In genomic region chr9:15473206-15473605, GRCm38 (mm10) we compare ENCODE assay signal across 20 mouse cellular contexts. TPM values are rescaled to one million over a fixed set of nuclear protein-coding genes. Genes with fewer than 3 reads are reported as not detected.
DNase-seq lines count a peak whose midpoint lies in the region; ATAC-seq and TF ChIP-seq lines count a peak whose summit lies in the region.
"Had no signal": no experiment of that assay in that cellular context is flagged by ENCODE, and none has a peak within 500 bp of the region (broad histone marks: within the 10 kb centered on the region; RNA-seq: fewer than 3 reads in every experiment).

No protein-coding gene starts in this region.

- 15% methylated on average over 1 of the region's 1 CpGs for WGBS in cerebellum, adult 2 months
- 56% methylated on average over 1 of the region's 1 CpGs for WGBS in kidney, adult 2 months
- 82% methylated on average over 1 of the region's 1 CpGs for WGBS in kidney, embryonic 16.5 days
- 69% methylated on average over 1 of the region's 1 CpGs for WGBS in liver, postnatal 0 days (ENCODE audit: insufficient replicate concordance)
- WGBS in liver, embryonic 11.5 days, result 97% methylated on average over 1 of the region's 1 CpGs

- no peak overlapping the region for H3K4me3 ChIP-seq in cerebellum, adult 2 months (replicated peaks; ENCODE audit: insufficient read depth, low read depth, low read length)
- no peak overlapping the region for H3K4me3 ChIP-seq in kidney, adult 2 months (ENCODE audit: insufficient read depth, low read depth, low read length)
- no peak overlapping the region for H3K4me3 ChIP-seq in kidney, embryonic 16.5 days (ENCODE audit: low read length)
- no peak overlapping the region for H3K4me3 ChIP-seq in liver, postnatal 0 days (ENCODE audit: low read depth, low read length)
- no peak overlapping the region for H3K4me3 ChIP-seq in liver, embryonic 11.5 days (ENCODE audit: low read depth, low read length)
- H3K4me3 ChIP-seq: hindbrain, embryonic 10.5 days; layer of hippocampus, adult 2 months; midbrain, embryonic 12.5 days; neural tube, embryonic 13.5 days had no signal

- no peak overlapping the region for H3K9ac ChIP-seq in kidney, embryonic 16.5 days (replicated peaks; ENCODE audit: low read length)
- H3K9ac ChIP-seq in liver, postnatal 0 days (replicated peaks), result no peak overlapping the region
- H3K9ac ChIP-seq in liver, embryonic 11.5 days (ENCODE audit: low read depth, low read length), result no peak overlapping the region
- H3K9ac ChIP-seq: liver, embryonic 14.5 days; midbrain, embryonic 12.5 days; neural tube, embryonic 13.5 days had no signal

- DNase-seq in cerebellum, adult 2 months, result peak; percentile 16 to 62
- DNase-seq in cerebellum, adult 11 months, result no peak
- peak; percentile 78 for DNase-seq in kidney, adult 2 months
- peak; percentile 26 for DNase-seq in liver, postnatal 0 days
- DNase-seq in liver, embryonic 11.5 days (ENCODE audit: low spot score), result no peak
- DNase-seq in cerebellum, postnatal 36 days, result peak; percentile 12 to 16
- no peak for DNase-seq in lung, postnatal 25 days (ENCODE audit: low spot score)
- DNase-seq: adrenal gland, postnatal 36 days; gastrocnemius, postnatal 36 days; right cerebral cortex, adult 18-20 months; thymus, postnatal 36 days had no signal

- TF ChIP-seq CTCF in cerebellum, adult 2 months (IDR thresholded peaks at IDR 0.05; ENCODE audit: borderline replicate concordance, insufficient read depth, low read depth, low read length), result no peak
- no peak for TF ChIP-seq CTCF in kidney, adult 2 months (conservative IDR thresholded peaks at IDR 0.05; ENCODE audit: insufficient read depth, insufficient read length, low read depth, low read length)
- no peak for TF ChIP-seq CTCF in liver, postnatal 0 days (IDR thresholded peaks at IDR 0.05; ENCODE audit: low read depth)

- no peak overlapping the region for H3K4me2 ChIP-seq in kidney, embryonic 16.5 days (replicated peaks; ENCODE audit: low read depth, low read length)
- no peak overlapping the region for H3K4me2 ChIP-seq in liver, postnatal 0 days (ENCODE audit: low read depth, low read length)
- no peak overlapping the region for H3K4me2 ChIP-seq in liver, embryonic 11.5 days
- H3K4me2 ChIP-seq: midbrain, embryonic 12.5 days; neural tube, embryonic 13.5 days had no signal

- no peak for TF ChIP-seq POLR2A in cerebellum, adult 2 months (IDR thresholded peaks at IDR 0.05; ENCODE audit: borderline replicate concordance, insufficient read depth, low read length)
- TF ChIP-seq POLR2A in kidney, adult 2 months (IDR thresholded peaks at IDR 0.05; ENCODE audit: low read depth, low read length), result no peak

- ATAC-seq in kidney, embryonic 16.5 days (ENCODE audit: low FRiP score, low TSS enrichment), result no peak
- ATAC-seq in liver, postnatal 0 days, result peak; percentile 98
- no peak for ATAC-seq in liver, embryonic 11.5 days (replicated peaks; ENCODE audit: low FRiP score)
- ATAC-seq: forebrain, embryonic 16.5 days; lung, postnatal 0 days had no signal

- TF ChIP-seq EP300 in liver, postnatal 0 days (IDR thresholded peaks at IDR 0.05; ENCODE audit: low read depth), result peak; percentile 44; the same call in 1 of the 2 replicates

- H3K4me1 ChIP-seq in cerebellum, adult 2 months (ENCODE audit: control insufficient read depth, insufficient read depth, low read length), result peaks cover 3% of the 10 kb centered on the region; the same call in 1 of the 2 replicates
- H3K4me1 ChIP-seq in kidney, adult 2 months (ENCODE audit: control insufficient read depth, insufficient read depth, low read length), result peaks cover 2% of the 10 kb centered on the region; the same call in 1 of the 2 replicates
- H3K4me1 ChIP-seq in kidney, embryonic 16.5 days (ENCODE audit: insufficient read depth, low read length), result no peaks in the 10 kb centered on the region
- H3K4me1 ChIP-seq in liver, postnatal 0 days (ENCODE audit: insufficient read depth), result no peaks in the 10 kb centered on the region
- no peaks in the 10 kb centered on the region for H3K4me1 ChIP-seq in liver, embryonic 11.5 days (replicated peaks; ENCODE audit: control insufficient read depth, insufficient read depth, low read length)
- H3K4me1 ChIP-seq: hindbrain, embryonic 10.5 days; midbrain, embryonic 12.5 days; neural tube, embryonic 13.5 days had no signal

- H3K36me3 ChIP-seq in kidney, adult 2 months (ENCODE audit: control insufficient read depth, insufficient read depth, low read length), result no peaks in the 10 kb centered on the region
- H3K36me3 ChIP-seq in kidney, embryonic 16.5 days (ENCODE audit: insufficient read depth, low read length), result no peaks in the 10 kb centered on the region
- no peaks in the 10 kb centered on the region for H3K36me3 ChIP-seq in liver, postnatal 0 days (replicated peaks; ENCODE audit: insufficient read depth, low read length)
- no peaks in the 10 kb centered on the region for H3K36me3 ChIP-seq in liver, embryonic 11.5 days (ENCODE audit: control insufficient read depth, insufficient read depth, low read length)
- H3K36me3 ChIP-seq: hindbrain, embryonic 10.5 days; midbrain, embryonic 12.5 days; neural tube, embryonic 13.5 days had no signal

- no peaks in the 10 kb centered on the region; the same call in 1 of the 2 replicates for H3K27me3 ChIP-seq in cerebellum, adult 2 months (ENCODE audit: control insufficient read depth, insufficient read depth, low read length)
- no peaks in the 10 kb centered on the region for H3K27me3 ChIP-seq in kidney, adult 2 months (replicated peaks; ENCODE audit: control insufficient read depth, insufficient read depth, low read length)
- no peaks in the 10 kb centered on the region for H3K27me3 ChIP-seq in kidney, embryonic 16.5 days (ENCODE audit: insufficient read depth, low read length)
- no peaks in the 10 kb centered on the region for H3K27me3 ChIP-seq in liver, postnatal 0 days (ENCODE audit: insufficient read depth, low read length)
- no peaks in the 10 kb centered on the region for H3K27me3 ChIP-seq in liver, embryonic 11.5 days (replicated peaks; ENCODE audit: control insufficient read depth, insufficient read depth, low read length)
- H3K27me3 ChIP-seq: CH12.LX; midbrain, embryonic 12.5 days; neural tube, embryonic 13.5 days had no signal

- H3K9me3 ChIP-seq in kidney, embryonic 16.5 days (ENCODE audit: low read length), result no peaks in the 10 kb centered on the region
- no peaks in the 10 kb centered on the region for H3K9me3 ChIP-seq in liver, postnatal 0 days (ENCODE audit: low read length)
- no peaks in the 10 kb centered on the region for H3K9me3 ChIP-seq in liver, embryonic 11.5 days (ENCODE audit: control insufficient read depth, low read length)
- H3K9me3 ChIP-seq: hindbrain, embryonic 10.5 days; midbrain, embryonic 12.5 days; neural tube, embryonic 13.5 days had no signal

- no peak overlapping the region for H3K27ac ChIP-seq in cerebellum, adult 2 months (ENCODE audit: insufficient read depth, low read length)
- no peak overlapping the region for H3K27ac ChIP-seq in kidney, adult 2 months (ENCODE audit: insufficient read depth, low read depth, low read length)
- no peak overlapping the region for H3K27ac ChIP-seq in kidney, embryonic 16.5 days (ENCODE audit: low read length)
- H3K27ac ChIP-seq in liver, postnatal 0 days (ENCODE audit: low read depth), result peak overlapping the region; percentile 11
- no peak overlapping the region for H3K27ac ChIP-seq in liver, embryonic 11.5 days (ENCODE audit: low read depth, low read length)
- H3K27ac ChIP-seq: hindbrain, embryonic 10.5 days; layer of hippocampus, adult 2 months; liver, embryonic 14.5 days; midbrain, embryonic 12.5 days; neural tube, embryonic 13.5 days had no signal

RNA-seq across cellular contexts. Expression of gene Smco4, which starts 20.0 kb away (rescaled TPM):
- polyA plus RNA-seq in cerebellum, adult 2 months (2012; rRNA removed), result 4.6 and 5.8 TPM in 2 replicates
- polyA plus RNA-seq in kidney, adult 2 months (2012; rRNA removed), result 18.5 and 32.0 TPM in 2 replicates
- 3.7 and 4.4 TPM in 2 replicates for polyA plus RNA-seq in kidney, embryonic 16.5 days (2015; fragmentation: Nextera tagmentation; extraction: Ambion mirVana)
- 0.96 and 1.3 TPM in 2 replicates for polyA plus RNA-seq in liver, postnatal 0 days (2015; fragmentation: Nextera tagmentation; extraction: Ambion mirVana)
- polyA plus RNA-seq in liver, embryonic 11.5 days (2014; fragmentation: Nextera tagmentation; extraction: Ambion mirVana), result 4.5 and 6.6 TPM in 2 replicates

Comparison
In these comparisons a context has a peak if more than half of its experiments do, and no peak if none do; other contexts are left out.
1. DNase-seq: peak in cerebellum, adult 2 months (2 of 2), kidney, adult 2 months (single experiment), liver, postnatal 0 days (single experiment) and cerebellum, postnatal 36 days (2 of 2); none in cerebellum, adult 11 months (single experiment), liver, embryonic 11.5 days (single experiment) and lung, postnatal 25 days (single experiment).